Mouse (Mus musculus) liver, adult 2 months (tissue): ENCODE results near the gene Phf5a. TPM values are rescaled to one million over a fixed set of nuclear protein-coding genes. Genes with fewer than 3 reads are reported as not detected.
A peak's percentile ranks its signal among the peaks of the same experiment; 100 is the strongest.

Source experiments
- DNase-seq: peaks from one replicate; pipeline ENCODE4 v3.0.0-alpha.2; 2011; ENCODE audit warnings: low read depth, low spot score; ENCODE audit errors: extremely low read depth
- H3K27ac ChIP-seq: fragments of 200-500 bp; replicated peaks from 2 replicates; pipeline ENCODE4 v1.5.1; 2012; ENCODE audit warnings: low read depth, mild to moderate bottlenecking, control low read depth, inconsistent platforms, low read length; ENCODE audit not compliant: insufficient read depth
- H3K27me3 ChIP-seq: fragments of 200-500 bp; 2 replicates; pipeline ENCODE4 v1.6.1; 2012; ENCODE audit warnings: mild to moderate bottlenecking, moderate library complexity, low read length, inconsistent platforms; ENCODE audit not compliant: control insufficient read depth, insufficient read depth
- H3K36me3 ChIP-seq: fragments of 200-500 bp; 2 replicates; pipeline ENCODE4 v1.6.1; 2012; ENCODE audit warnings: low read length, inconsistent platforms; ENCODE audit not compliant: control insufficient read depth, insufficient read depth
- H3K4me1 ChIP-seq: fragments of 200-500 bp; 2 replicates; pipeline ENCODE4 v1.6.1; 2011; ENCODE audit warnings: low read length; ENCODE audit not compliant: control insufficient read depth, insufficient read depth
- H3K4me3 ChIP-seq: fragments of 200-500 bp; 2 replicates; pipeline ENCODE4 v1.5.1; 2011; ENCODE audit warnings: low read depth, mild to moderate bottlenecking, control low read depth, low read length, moderate library complexity; ENCODE audit not compliant: insufficient read depth
- H3K79me2 ChIP-seq: fragments of 200-500 bp; 2 replicates; pipeline ENCODE4 v1.6.1; 2012; ENCODE audit warnings: inconsistent platforms, mild to moderate bottlenecking, low read length, moderate library complexity; ENCODE audit not compliant: control insufficient read depth, insufficient read depth
- H3K9ac ChIP-seq: fragments of 200-500 bp; 2 replicates; pipeline ENCODE4 v1.6.1; 2012; ENCODE audit warnings: low read depth, mild to moderate bottlenecking, control low read depth, inconsistent platforms, low read length
- CTCF ChIP-seq: fragments of 200-500 bp; IDR thresholded peaks from 2 replicates; pipeline ENCODE4 v1.5.1; 2011; ENCODE audit warnings: low read depth, low read length, control low read depth
- POLR2A ChIP-seq: fragments of 200-500 bp; IDR thresholded peaks from 2 replicates; pipeline ENCODE4 v1.6.1; 2011; ENCODE audit warnings: low read length, control low read depth; ENCODE audit not compliant: insufficient read depth; ENCODE audit errors: extremely low read depth
- WGBS: fragments of 180-500 bp; shearing (Covaris S2); methylation state at CpG from one replicate; pipeline ENCODE4 v1.1.7; 2018; 5-methylcytosine and 5-hydroxymethylcytosine counted together
- polyA plus RNA-seq: library from polyadenylated mRNA; depleted of rRNA; stranded (reverse); fragments of >200 nt; gene quantifications from 2 replicates; pipeline ENCODE4 v1.2.3, GENCODE M21; 2012
- total RNA-seq: library from RNA; depleted of rRNA; stranded (reverse); fragments of >200 nt; gene quantifications from 2 replicates; pipeline ENCODE4 v1.2.3, GENCODE M21; 2014

The Phf5a gene
- total and polyA plus RNA-seq, 2 experiments = 12.3 to 28.7 TPM

- Histone ChIP-seq H3K36me3 (peaks cover 3% of the 10 kb centered on the region; the same call in 1 of the 2 replicates), H3K4me3 (peak overlapping the region; percentile 90), H3K27ac (peak overlapping the region; percentile 95), H3K9ac (peak overlapping the region; percentile 97), H3K4me1 (peaks cover 13% of the 10 kb centered on the region), H3K27me3 (no peaks in the 10 kb centered on the region), H3K79me2 (peaks cover 27% of the 10 kb centered on the region)
- TF ChIP-seq POLR2A = no peak
- no peak for TF ChIP-seq CTCF
- WGBS = under 1% methylated on average over 14 of the region's 14 CpGs
- DNase-seq = no peak
Measured at GRCm38 (mm10) chr15:81856938-81857723, 14.6 kb downstream of the Phf5a start.

- H3K27me3 ChIP-seq = no peaks in the 10 kb centered on the region
- peak; percentile 91 for DNase-seq
- under 1% methylated on average over 28 of the region's 28 CpGs for WGBS
Measured at GRCm38 (mm10) chr15:81856030-81856790, 15.5 kb downstream of the Phf5a start.

GRCm38 (mm10) chr15:81853081-81853480 is 18.6 kb downstream of the Phf5a start:
- Histone ChIP-seq H3K27ac (peak overlapping the region; percentile 87), H3K27me3 (no peaks in the 10 kb centered on the region), H3K4me3 (no peak overlapping the region), H3K79me2 (peaks cover 48% of the 10 kb centered on the region), H3K9ac (peak overlapping the region; percentile 44), H3K36me3 (peaks cover 30% of the 10 kb centered on the region), H3K4me1 (peaks cover 30% of the 10 kb centered on the region)
- WGBS = 24% methylated on average over 7 of the region's 7 CpGs
- TF ChIP-seq POLR2A (no peak), CTCF (no peak)
- peak; percentile 94 for DNase-seq

More at GRCm38 (mm10) chr15:81856030-81856790, 15.5 kb downstream of the Phf5a start:
- TF ChIP-seq POLR2A (no peak), CTCF (no peak)
- Histone ChIP-seq H3K27ac (peak overlapping the region; percentile 95), H3K4me3 (peak overlapping the region; percentile 90), H3K9ac (peak overlapping the region; percentile 97), H3K36me3 (peaks cover 13% of the 10 kb centered on the region; the same call in 1 of the 2 replicates), H3K4me1 (peaks cover 21% of the 10 kb centered on the region), H3K79me2 (peaks cover 37% of the 10 kb centered on the region)

- TF ChIP-seq CTCF (no peak), POLR2A (no peak)
- Histone ChIP-seq H3K27ac (peak overlapping the region; percentile 64), H3K79me2 (peaks cover 42% of the 10 kb centered on the region), H3K9ac (peak overlapping the region; percentile 44), H3K36me3 (peaks cover 33% of the 10 kb centered on the region), H3K4me3 (no peak overlapping the region), H3K4me1 (peaks cover 35% of the 10 kb centered on the region), H3K27me3 (no peaks in the 10 kb centered on the region)
- no peak for DNase-seq
- 60% methylated on average over 9 of the region's 9 CpGs for WGBS
Measured at GRCm38 (mm10) chr15:81852411-81853000, 19.2 kb downstream of the Phf5a start.

- 91% methylated on average over 15 of the region's 15 CpGs for WGBS
Measured at GRCm38 (mm10) chr15:81851375-81851774, 20.3 kb downstream of the Phf5a start.

More at GRCm38 (mm10) chr15:81851375-81851774, 20.3 kb downstream of the Phf5a start:
- H3K9ac ChIP-seq = peak overlapping the region; percentile 36
- peak overlapping the region; percentile 17; the same call in 1 of the 2 replicates for H3K27ac ChIP-seq
- no peak for DNase-seq
- peaks cover 35% of the 10 kb centered on the region for H3K36me3 ChIP-seq
- TF ChIP-seq POLR2A = no peak
- no peak for TF ChIP-seq CTCF
- peaks cover 45% of the 10 kb centered on the region for H3K4me1 ChIP-seq
- no peak overlapping the region for H3K4me3 ChIP-seq
- peaks cover 32% of the 10 kb centered on the region for H3K79me2 ChIP-seq
- H3K27me3 ChIP-seq = no peaks in the 10 kb centered on the region
